Mouse (Mus musculus): ENCODE results near the gene Cyren.

Gene Cyren

GRCm38 (mm10) chr6:34868507-34869217 lies 9.2 kb downstream of the Cyren start:
- no peak for DNase-seq (ENCODE audit: extremely low read depth, insufficient read length, low spot score)

- no peak for DNase-seq (ENCODE audit: extremely low read depth, insufficient read length, low spot score)
Observed at GRCm38 (mm10) chr6:34867995-34868350, 9.9 kb downstream of the Cyren start.

- no peak for DNase-seq (ENCODE audit: extremely low read depth, insufficient read length, low spot score)
Observed at GRCm38 (mm10) chr6:34867301-34867994, 10.4 kb downstream of the Cyren start.

- no peak for DNase-seq (ENCODE audit: extremely low read depth, insufficient read length, low spot score)
Observed at GRCm38 (mm10) chr6:34866786-34867185, 11.1 kb downstream of the Cyren start.

GRCm38 (mm10) chr6:34865711-34866593 lies 11.9 kb downstream of the Cyren start:
- DNase-seq (ENCODE audit: extremely low read depth, insufficient read length, low spot score): peak; percentile 54

GRCm38 (mm10) chr6:34865213-34865612 lies 12.6 kb downstream of the Cyren start:
- no peak for DNase-seq (ENCODE audit: extremely low read depth, insufficient read length, low spot score)

- no peak for DNase-seq (ENCODE audit: extremely low read depth, insufficient read length, low spot score)
Observed at GRCm38 (mm10) chr6:34863786-34864514, 13.9 kb downstream of the Cyren start.

- peak; percentile 69 for DNase-seq (ENCODE audit: extremely low read depth, insufficient read length, low spot score)
Observed at GRCm38 (mm10) chr6:34862791-34863403, 15.0 kb downstream of the Cyren start, which contains the start of gene Tmem140. TSS of gene Tmem140 (plus strand) at chr6:34863146.

- no peak for DNase-seq (ENCODE audit: extremely low read depth, insufficient read length, low spot score)
Observed at GRCm38 (mm10) chr6:34862381-34862780, 15.5 kb downstream of the Cyren start.

GRCm38 (mm10) chr6:34861546-34862053 lies 16.3 kb downstream of the Cyren start:
- no peak for DNase-seq (ENCODE audit: extremely low read depth, insufficient read length, low spot score)

GRCm38 (mm10) chr6:34832352-34832751 lies 45.5 kb downstream of the Cyren start:
- no peak for DNase-seq (ENCODE audit: extremely low read depth, insufficient read length, low spot score)

- no peak for DNase-seq (ENCODE audit: extremely low read depth, insufficient read length, low spot score)
Observed at GRCm38 (mm10) chr6:34824406-34824805, 53.5 kb downstream of the Cyren start.

All from 3134 (cell line).